ENCODE assay signal across 8 mouse cellular contexts in the genomic region with DNA sequence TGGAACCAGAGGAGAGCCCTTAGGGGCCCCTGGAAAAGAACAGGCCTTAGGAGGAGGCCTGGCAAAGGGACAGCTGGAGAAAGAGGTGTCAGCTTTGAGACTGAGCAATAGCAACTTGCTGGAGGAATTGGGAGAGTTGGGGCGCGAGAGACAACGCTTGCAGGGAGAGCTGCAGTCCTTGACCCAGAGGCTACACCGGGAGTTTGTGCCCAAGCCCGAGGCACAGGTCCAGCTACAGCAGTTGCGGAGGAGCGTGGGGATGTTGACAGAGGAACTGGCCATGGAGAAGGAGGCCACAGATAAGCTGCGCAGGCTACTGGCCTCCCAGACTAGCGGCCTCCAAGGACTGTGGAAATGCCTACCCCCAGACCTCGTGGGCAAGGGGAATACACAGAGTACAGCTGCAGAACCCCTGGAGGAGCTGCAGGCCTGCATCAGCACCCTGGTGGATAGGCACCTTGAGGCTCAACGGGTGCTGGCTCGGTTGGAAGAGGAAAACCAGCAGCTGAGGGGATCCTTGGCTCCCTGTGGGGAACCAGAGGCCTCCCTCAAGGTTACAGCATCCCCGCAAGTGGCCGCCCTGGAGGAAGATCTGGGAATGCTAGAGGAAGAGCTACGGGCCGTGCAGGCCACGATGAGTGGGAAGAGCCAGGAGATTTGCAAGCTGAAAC. TPM values are rescaled to one million over a fixed set of nuclear protein-coding genes. Genes with fewer than 3 reads are reported as not detected.
DNase-seq lines count a peak whose midpoint lies in the region; ATAC-seq lines count a peak whose summit lies in the region.

No protein-coding gene starts in this region.

- no peak overlapping the region for H3K9ac ChIP-seq in liver, embryonic 13.5 days

- peak overlapping the region; percentile 42 for H3K4me2 ChIP-seq in liver, embryonic 13.5 days

- no peaks in the 10 kb centered on the region for H3K36me3 ChIP-seq in liver, embryonic 13.5 days

- no peak overlapping the region; the same call in 1 of the 2 replicates for H3K4me3 ChIP-seq in liver, embryonic 13.5 days (replicated peaks)

- H3K9me3 ChIP-seq in liver, embryonic 13.5 days (replicated peaks), result no peaks in the 10 kb centered on the region

- DNase-seq in adrenal gland, adult 2 months, result peak; percentile 75
- DNase-seq in adrenal gland, postnatal 4 days (ENCODE audit: low spot score in 2 of 2), result no peak
- peak; percentile 72 for DNase-seq in ovary, postnatal 36 days (ENCODE audit: low spot score)
- DNase-seq in ovary, postnatal 14 days (ENCODE audit: low spot score), result no peak
- DNase-seq in liver, embryonic 13.5 days, result no peak
- DNase-seq in embryo, embryonic 11 days, result no peak
- DNase-seq in layer of hippocampus, adult 11-12 months (ENCODE audit: low spot score), result no peak
- DNase-seq in embryo, embryonic 10 days (ENCODE audit: low spot score), result no peak

- no peak for ATAC-seq in liver, embryonic 13.5 days (ENCODE audit: low read depth)

- peaks cover 74% of the 10 kb centered on the region for H3K27me3 ChIP-seq in liver, embryonic 13.5 days

- H3K4me1 ChIP-seq in liver, embryonic 13.5 days (replicated peaks), result peaks cover 14% of the 10 kb centered on the region

- 37% methylated on average over 17 of the region's 17 CpGs for WGBS in liver, embryonic 13.5 days (ENCODE audit: insufficient replicate concordance)

- no peak overlapping the region for H3K27ac ChIP-seq in liver, embryonic 13.5 days

RNA-seq across cellular contexts. Expression of a gene that starts 11.9 kb away (rescaled TPM):
- 10 to 100 TPM; 20.3 to 24.5 TPM for total RNA-seq in adrenal gland, adult 2 months (2021)
- 38.9 and 43.9 TPM in 2 replicates for polyA plus RNA-seq in adrenal gland, adult 2 months (2012; rRNA removed)
- 10 to 100 TPM; 50.1 to 55.1 TPM for total RNA-seq in adrenal gland, postnatal 4 days (2021)
- 6.1 and 8.5 TPM in 2 replicates for polyA plus RNA-seq in liver, embryonic 13.5 days (2015; fragmentation: Nextera tagmentation; extraction: Ambion mirVana)

RNA-seq across cellular contexts. Expression of a gene that starts 14.4 kb away (rescaled TPM):
- 1 to 10 TPM; 3.0 to 4.6 TPM for total RNA-seq in adrenal gland, adult 2 months (2021)
- polyA plus RNA-seq in adrenal gland, adult 2 months (2012; rRNA removed), result 1.5 and 3.3 TPM in 2 replicates
- total RNA-seq in adrenal gland, postnatal 4 days (2021), result 1 to 10 TPM; 2.7 to 3.3 TPM
- polyA plus RNA-seq in liver, embryonic 13.5 days (2015; fragmentation: Nextera tagmentation; extraction: Ambion mirVana), result 0.38 and 0.59 TPM in 2 replicates

RNA-seq across cellular contexts. Expression of a gene that starts 24.1 kb away (rescaled TPM):
- total RNA-seq in adrenal gland, adult 2 months (2021), result 1 to 10 TPM in 1 of 2 experiments, under 1 TPM in 1; 0.95 to 1.1 TPM
- 2.3 and 2.5 TPM in 2 replicates for polyA plus RNA-seq in adrenal gland, adult 2 months (2012; rRNA removed)
- 1 to 10 TPM; 2.7 to 3.6 TPM for total RNA-seq in adrenal gland, postnatal 4 days (2021)
- polyA plus RNA-seq in liver, embryonic 13.5 days (2015; fragmentation: Nextera tagmentation; extraction: Ambion mirVana), result 0.94 and 1.0 TPM in 2 replicates

RNA-seq across cellular contexts. Expression of a gene that starts 38.9 kb away (rescaled TPM):
- total RNA-seq in adrenal gland, adult 2 months (2021), result 1 to 10 TPM; 1.3 to 1.9 TPM
- polyA plus RNA-seq in adrenal gland, adult 2 months (2012; rRNA removed), result 1.3 and 1.6 TPM in 2 replicates
- 1 to 10 TPM; 2.4 TPM for total RNA-seq in adrenal gland, postnatal 4 days (2021)
- 0.13 and 0.24 TPM in 2 replicates for polyA plus RNA-seq in liver, embryonic 13.5 days (2015; fragmentation: Nextera tagmentation; extraction: Ambion mirVana)

RNA-seq across cellular contexts. Expression of a gene that starts 43.1 kb away (rescaled TPM):
- total RNA-seq in adrenal gland, adult 2 months (2021), result 10 to 100 TPM; 28.9 to 32.8 TPM
- polyA plus RNA-seq in adrenal gland, adult 2 months (2012; rRNA removed), result 14.1 and 19.9 TPM in 2 replicates
- total RNA-seq in adrenal gland, postnatal 4 days (2021), result 10 to 100 TPM; 39.5 to 43.4 TPM
- polyA plus RNA-seq in liver, embryonic 13.5 days (2015; fragmentation: Nextera tagmentation; extraction: Ambion mirVana), result 25.5 and 27.6 TPM in 2 replicates

Comparison
In these comparisons a context has a peak if more than half of its experiments do, and no peak if none do; other contexts are left out.
1. DNase-seq: peak in adrenal gland, adult 2 months (single experiment) and ovary, postnatal 36 days (single experiment); none in adrenal gland, postnatal 4 days (0 of 2), ovary, postnatal 14 days (single experiment), liver, embryonic 13.5 days (single experiment), embryo, embryonic 11 days (single experiment), layer of hippocampus, adult 11-12 months (single experiment) and embryo, embryonic 10 days (single experiment).